Comparison of ENCODE assay signal across 7 mouse cellular contexts in genomic region chr17:27821407-27822338, GRCm38 (mm10). TPM values are rescaled to one million over a fixed set of nuclear protein-coding genes. Genes with fewer than 3 reads are reported as not detected.
A peak's percentile ranks its signal among the peaks of the same experiment; 100 is the strongest.
DNase-seq lines count a peak whose midpoint lies in the region; ATAC-seq lines count a peak whose summit lies in the region.

No protein-coding gene starts in this region.

- 61% methylated on average over 9 of the region's 9 CpGs for WGBS in limb, embryonic 11.5 days
- 67% methylated on average over 9 of the region's 9 CpGs for WGBS in midbrain, embryonic 16.5 days

- H3K36me3 ChIP-seq in limb, embryonic 11.5 days (ENCODE audit: control insufficient read depth, insufficient read depth, low read length): no peaks in the 10 kb centered on the region
- H3K36me3 ChIP-seq in midbrain, embryonic 16.5 days (ENCODE audit: control insufficient read depth, insufficient read depth, low read length): no peaks in the 10 kb centered on the region

- H3K9ac ChIP-seq in limb, embryonic 11.5 days (ENCODE audit: low read length): no peak overlapping the region; the same call in 1 of the 2 replicates
- peak overlapping the region; percentile 78 for H3K9ac ChIP-seq in midbrain, embryonic 16.5 days (ENCODE audit: low read depth, low read length)

- ATAC-seq in limb, embryonic 11.5 days (ENCODE audit: insufficient number of reproducible peaks, low FRiP score, low TSS enrichment, low read depth): no peak
- no peak for ATAC-seq in midbrain, embryonic 16.5 days
- no peak for ATAC-seq in activated CD4-positive, CD25-positive, alpha-beta regulatory T cell, adult 4 months

- peak; percentile 40 for DNase-seq in right cerebral cortex, postnatal 14 days
- no peak for DNase-seq in right cerebral cortex, adult 18-20 months
- DNase-seq in cerebellum, postnatal 14 days: peak; percentile 51 to 69
- peak; percentile 37 to 39 for DNase-seq in heart, postnatal 14 days
- DNase-seq in limb, embryonic 11.5 days (ENCODE audit: low spot score): no peak

- H3K27ac ChIP-seq in limb, embryonic 11.5 days (replicated peaks; ENCODE audit: low read depth, low read length): peak overlapping the region; percentile 30; the same call in 1 of the 2 replicates
- peak overlapping the region; percentile 89 for H3K27ac ChIP-seq in midbrain, embryonic 16.5 days (ENCODE audit: low read length)

- no peaks in the 10 kb centered on the region for H3K27me3 ChIP-seq in limb, embryonic 11.5 days (ENCODE audit: control insufficient read depth, insufficient read depth, low read length)
- H3K27me3 ChIP-seq in midbrain, embryonic 16.5 days (ENCODE audit: control insufficient read depth, insufficient read depth, low read depth, low read length): no peaks in the 10 kb centered on the region

- no peaks in the 10 kb centered on the region for H3K9me3 ChIP-seq in limb, embryonic 11.5 days (ENCODE audit: control insufficient read depth, low read length)
- H3K9me3 ChIP-seq in midbrain, embryonic 16.5 days (replicated peaks; ENCODE audit: control insufficient read depth, low read length, poor library complexity, severe bottlenecking): no peaks in the 10 kb centered on the region

- intact Hi-C loops in heart, postnatal 14 days (cut with DNase I): loop anchor here (2.0 kb wide), 1 partner anchor 17 kb away; the partner anchor contains the start of gene Snrpc

- peak overlapping the region; percentile 1; the same call in 1 of the 2 replicates for H3K4me2 ChIP-seq in limb, embryonic 11.5 days (ENCODE audit: low read depth, severe bottlenecking)
- peak overlapping the region; percentile 64 for H3K4me2 ChIP-seq in midbrain, embryonic 16.5 days (ENCODE audit: low read length)

- H3K4me3 ChIP-seq in limb, embryonic 11.5 days (ENCODE audit: low read depth, low read length): peak overlapping the region; percentile 86; the same call in 1 of the 2 replicates
- peak overlapping the region; percentile 100 for H3K4me3 ChIP-seq in midbrain, embryonic 16.5 days (ENCODE audit: low read depth, low read length)

- peaks cover 20% of the 10 kb centered on the region for H3K4me1 ChIP-seq in limb, embryonic 11.5 days (ENCODE audit: control insufficient read depth, insufficient read depth, low read length)
- H3K4me1 ChIP-seq in midbrain, embryonic 16.5 days (ENCODE audit: control insufficient read depth, insufficient read depth, low read length): peaks cover 27% of the 10 kb centered on the region

RNA-seq across cellular contexts. Expression of gene D17Wsu92e, which starts 1.2 kb away (rescaled TPM):
- 100 to 1,000 TPM; 114 to 117 TPM for total RNA-seq in heart, postnatal 14 days (2021)
- polyA plus RNA-seq in limb, embryonic 11.5 days (2014; fragmentation: Nextera tagmentation; extraction: Ambion mirVana): 16.7 and 17.6 TPM in 2 replicates
- polyA plus RNA-seq in midbrain, embryonic 16.5 days (2015; fragmentation: Nextera tagmentation; extraction: Ambion mirVana): 8.5 and 9.4 TPM in 2 replicates
- 10 to 100 TPM; 14.1 to 15.2 TPM for polyA plus RNA-seq in activated CD4-positive, CD25-positive, alpha-beta regulatory T cell, adult 4 months (2017; shearing (Covaris generic))

RNA-seq across cellular contexts. Expression of gene Snrpc, which starts 16.3 kb away (rescaled TPM):
- 10 to 100 TPM; 61.8 to 70.0 TPM for total RNA-seq in heart, postnatal 14 days (2021)
- polyA plus RNA-seq in limb, embryonic 11.5 days (2014; fragmentation: Nextera tagmentation; extraction: Ambion mirVana): 415 and 425 TPM in 2 replicates
- polyA plus RNA-seq in midbrain, embryonic 16.5 days (2015; fragmentation: Nextera tagmentation; extraction: Ambion mirVana): 193 and 197 TPM in 2 replicates
- 100 to 1,000 TPM; 108 to 126 TPM for polyA plus RNA-seq in activated CD4-positive, CD25-positive, alpha-beta regulatory T cell, adult 4 months (2017; shearing (Covaris generic))

RNA-seq across cellular contexts. Expression of gene Uhrf1bp1, which starts 34.6 kb away (rescaled TPM):
- 10 to 100 TPM; 14.3 to 18.7 TPM for total RNA-seq in heart, postnatal 14 days (2021)
- 8.2 and 8.5 TPM in 2 replicates for polyA plus RNA-seq in limb, embryonic 11.5 days (2014; fragmentation: Nextera tagmentation; extraction: Ambion mirVana)
- 6.0 and 6.5 TPM in 2 replicates for polyA plus RNA-seq in midbrain, embryonic 16.5 days (2015; fragmentation: Nextera tagmentation; extraction: Ambion mirVana)
- 1 to 10 TPM in 1 of 2 experiments, under 1 TPM in 1; 0.93 to 1.4 TPM for polyA plus RNA-seq in activated CD4-positive, CD25-positive, alpha-beta regulatory T cell, adult 4 months (2017; shearing (Covaris generic))

Comparison
In these comparisons a context has a peak if more than half of its experiments do, and no peak if none do; other contexts are left out.
1. DNase-seq: peak in right cerebral cortex, postnatal 14 days (single experiment), cerebellum, postnatal 14 days (2 of 2) and heart, postnatal 14 days (2 of 2); none in right cerebral cortex, adult 18-20 months (single experiment) and limb, embryonic 11.5 days (single experiment).